Mouse (Mus musculus) kidney, postnatal 36 days (tissue): ENCODE results near the gene Mpped2.

Experiments used
- DNase-seq, 2 experiments: peaks; one replicate each; pipeline ENCODE4 v3.0.0; 2021 to 2022; ENCODE audit warnings: mixed read lengths in 2 of 2

Mpped2 gene

GRCm38 (mm10) chr2:106707136-106707535, 14.1 kb downstream of the Mpped2 start:
- DNase-seq, result no peak

- no peak for DNase-seq
Observed at GRCm38 (mm10) chr2:106710862-106711477, 17.9 kb downstream of the Mpped2 start.

GRCm38 (mm10) chr2:106711506-106711905, 18.4 kb downstream of the Mpped2 start:
- DNase-seq, result no peak

GRCm38 (mm10) chr2:106713151-106713550, 20.1 kb downstream of the Mpped2 start:
- DNase-seq, result no peak

GRCm38 (mm10) chr2:106715674-106716364, 22.8 kb downstream of the Mpped2 start:
- DNase-seq, result no peak

GRCm38 (mm10) chr2:106716365-106716717, 23.3 kb downstream of the Mpped2 start:
- DNase-seq, result no peak

GRCm38 (mm10) chr2:106718888-106719287, 25.8 kb downstream of the Mpped2 start:
- no peak for DNase-seq

- no peak for DNase-seq
Observed at GRCm38 (mm10) chr2:106719434-106719833, 26.4 kb downstream of the Mpped2 start.

GRCm38 (mm10) chr2:106720644-106721043, 27.6 kb downstream of the Mpped2 start:
- DNase-seq, result no peak

- no peak for DNase-seq
Observed at GRCm38 (mm10) chr2:106722020-106722419, 29.0 kb downstream of the Mpped2 start.

- DNase-seq, result peak in 1 of 2 experiments; percentile 19
Observed at GRCm38 (mm10) chr2:106729951-106730564, 37.0 kb downstream of the Mpped2 start.

- no peak for DNase-seq
Observed at GRCm38 (mm10) chr2:106730608-106731007, 37.5 kb downstream of the Mpped2 start.

- DNase-seq, result no peak
Observed at GRCm38 (mm10) chr2:106731478-106731877, 38.4 kb downstream of the Mpped2 start.

- no peak for DNase-seq
Observed at GRCm38 (mm10) chr2:106732171-106732570, 39.1 kb downstream of the Mpped2 start.

GRCm38 (mm10) chr2:106733396-106733795, 40.3 kb downstream of the Mpped2 start:
- DNase-seq, result no peak

- no peak for DNase-seq
Observed at GRCm38 (mm10) chr2:106734004-106734403, 40.9 kb downstream of the Mpped2 start.

GRCm38 (mm10) chr2:106735211-106735610, 42.1 kb downstream of the Mpped2 start:
- DNase-seq, result no peak

- no peak for DNase-seq
Observed at GRCm38 (mm10) chr2:106735792-106736359, 42.8 kb downstream of the Mpped2 start.

GRCm38 (mm10) chr2:106738951-106739350, 45.9 kb downstream of the Mpped2 start:
- DNase-seq, result no peak

- no peak for DNase-seq
Observed at GRCm38 (mm10) chr2:106744086-106744485, 51.0 kb downstream of the Mpped2 start.

- DNase-seq, result no peak
Observed at GRCm38 (mm10) chr2:106744601-106745000, 51.5 kb downstream of the Mpped2 start.

GRCm38 (mm10) chr2:106745364-106745763, 52.3 kb downstream of the Mpped2 start:
- no peak for DNase-seq

GRCm38 (mm10) chr2:106746211-106746610, 53.1 kb downstream of the Mpped2 start:
- peak in 1 of 2 experiments; percentile 27 for DNase-seq

- DNase-seq, result peak in 1 of 2 experiments; percentile 23
Observed at GRCm38 (mm10) chr2:106746905-106747304, 53.8 kb downstream of the Mpped2 start.
